Mouse (Mus musculus): ENCODE measurements around the gene Ugt1a1. TPM values are rescaled to one million over a fixed set of nuclear protein-coding genes. Genes with fewer than 3 reads are reported as not detected.

Ugt1a1 gene
- total and polyA plus RNA-seq, 2 experiments from 2014 or later, result 0.09 to 0.42 TPM

DNA sequence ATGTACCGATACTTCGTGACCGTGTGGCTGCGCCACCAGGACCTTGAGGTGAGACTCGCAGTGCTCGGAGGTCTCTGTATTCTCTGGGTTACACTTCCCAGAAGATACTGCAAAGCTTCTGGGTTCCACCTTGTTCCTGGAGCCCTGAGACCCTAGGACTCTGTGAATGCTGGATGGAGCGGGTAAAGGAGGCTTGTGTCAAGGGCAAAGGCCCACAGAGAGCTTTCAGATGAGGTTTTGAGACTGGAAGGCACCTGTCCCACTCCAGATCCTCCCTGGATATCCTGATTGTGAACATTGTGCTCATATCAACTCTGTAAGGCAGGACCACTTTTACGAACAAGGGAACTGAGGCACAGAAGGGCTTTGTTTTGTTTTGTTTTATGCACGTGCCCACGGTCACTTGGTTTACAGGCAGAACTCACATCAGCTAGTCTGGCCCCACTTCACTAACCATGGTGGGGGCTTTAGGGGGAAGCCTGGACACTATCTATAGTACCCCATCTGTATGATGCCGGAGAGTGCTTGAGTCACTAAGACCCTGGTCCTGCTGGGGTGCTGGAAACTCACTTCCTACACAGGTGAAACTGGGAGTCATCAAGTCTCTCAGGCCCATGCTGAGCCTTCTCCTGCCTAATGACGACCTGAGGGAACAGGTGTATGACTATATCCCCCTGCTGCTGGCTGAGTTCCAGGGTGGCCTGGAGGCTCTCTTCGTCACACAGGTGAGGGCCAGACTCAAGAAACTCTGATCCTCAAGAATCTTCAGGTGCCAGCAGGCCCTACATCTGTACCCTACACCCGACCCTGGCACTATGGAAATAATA, 21.9 kb downstream of the Ugt1a1 start:
- no peak for TF ChIP-seq CTCF (IDR thresholded peaks at IDR 0.05; ENCODE audit: low read depth)
- Histone ChIP-seq H3K27ac (no peak overlapping the region), H3K9me3 (ENCODE audit: low read length) (peaks cover 97% of the 10 kb centered on the region), H3K27me3 (ENCODE audit: insufficient read depth, low read length) (no peaks in the 10 kb centered on the region), H3K4me2 (ENCODE audit: low read depth, low read length) (no peak overlapping the region), H3K9ac (replicated peaks; ENCODE audit: low read length) (no peak overlapping the region), H3K4me1 (ENCODE audit: insufficient read depth, low read length) (no peaks in the 10 kb centered on the region), H3K36me3 (ENCODE audit: insufficient read depth, low read length) (no peaks in the 10 kb centered on the region), H3K4me3 (ENCODE audit: low read length) (no peak overlapping the region)
- 72% methylated on average over 14 of the region's 14 CpGs for WGBS
- ATAC-seq (no peak), DNase-seq (ENCODE audit: low spot score) (no peak)

DNA sequence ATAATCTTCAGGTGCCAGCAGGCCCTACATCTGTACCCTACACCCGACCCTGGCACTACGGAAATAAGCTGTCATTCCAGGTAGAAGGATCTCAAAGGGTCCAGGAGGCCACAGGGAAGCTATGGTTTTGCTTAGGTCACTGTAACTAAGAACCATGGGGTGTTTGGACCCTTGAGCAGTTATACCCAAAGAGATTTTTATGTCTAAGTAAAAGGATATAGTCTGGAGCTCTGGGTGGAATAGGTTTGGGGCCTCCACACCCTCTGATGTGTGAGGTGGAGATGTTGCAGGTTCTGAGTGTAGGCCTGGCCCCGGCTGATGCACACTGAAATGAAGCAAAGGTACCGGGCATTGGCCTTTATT, 22.5 kb downstream of the Ugt1a1 start:
- Histone ChIP-seq H3K4me3 (ENCODE audit: low read length) (no peak overlapping the region), H3K27ac (no peak overlapping the region), H3K4me2 (ENCODE audit: low read depth, low read length) (no peak overlapping the region), H3K36me3 (ENCODE audit: insufficient read depth, low read length) (no peaks in the 10 kb centered on the region), H3K27me3 (ENCODE audit: insufficient read depth, low read length) (no peaks in the 10 kb centered on the region), H3K9me3 (ENCODE audit: low read length) (peaks cover 97% of the 10 kb centered on the region), H3K9ac (replicated peaks; ENCODE audit: low read length) (no peak overlapping the region), H3K4me1 (ENCODE audit: insufficient read depth, low read length) (no peaks in the 10 kb centered on the region)
- ATAC-seq (no peak), DNase-seq (ENCODE audit: low spot score) (no peak)
- TF ChIP-seq CTCF (IDR thresholded peaks at IDR 0.05; ENCODE audit: low read depth), result no peak
- 64% methylated on average over 4 of the region's 4 CpGs for WGBS

GRCm38 (mm10) chr1:88234646-88235045, 22.9 kb downstream of the Ugt1a1 start:
- no peak overlapping the region for H3K4me2 ChIP-seq (ENCODE audit: low read depth, low read length)
- DNase-seq (ENCODE audit: low spot score), result no peak
- ATAC-seq, result no peak
- no peaks in the 10 kb centered on the region for H3K27me3 ChIP-seq (ENCODE audit: insufficient read depth, low read length)
- no peaks in the 10 kb centered on the region for H3K36me3 ChIP-seq (ENCODE audit: insufficient read depth, low read length)
- H3K4me1 ChIP-seq (ENCODE audit: insufficient read depth, low read length), result no peaks in the 10 kb centered on the region
- WGBS, result 43% methylated on average over 5 of the region's 5 CpGs
- H3K27ac ChIP-seq, result no peak overlapping the region
- TF ChIP-seq CTCF (IDR thresholded peaks at IDR 0.05; ENCODE audit: low read depth), result no peak
- no peak overlapping the region for H3K4me3 ChIP-seq (ENCODE audit: low read length)
- peaks cover 97% of the 10 kb centered on the region for H3K9me3 ChIP-seq (ENCODE audit: low read length)
- H3K9ac ChIP-seq (replicated peaks; ENCODE audit: low read length), result no peak overlapping the region

DNA sequence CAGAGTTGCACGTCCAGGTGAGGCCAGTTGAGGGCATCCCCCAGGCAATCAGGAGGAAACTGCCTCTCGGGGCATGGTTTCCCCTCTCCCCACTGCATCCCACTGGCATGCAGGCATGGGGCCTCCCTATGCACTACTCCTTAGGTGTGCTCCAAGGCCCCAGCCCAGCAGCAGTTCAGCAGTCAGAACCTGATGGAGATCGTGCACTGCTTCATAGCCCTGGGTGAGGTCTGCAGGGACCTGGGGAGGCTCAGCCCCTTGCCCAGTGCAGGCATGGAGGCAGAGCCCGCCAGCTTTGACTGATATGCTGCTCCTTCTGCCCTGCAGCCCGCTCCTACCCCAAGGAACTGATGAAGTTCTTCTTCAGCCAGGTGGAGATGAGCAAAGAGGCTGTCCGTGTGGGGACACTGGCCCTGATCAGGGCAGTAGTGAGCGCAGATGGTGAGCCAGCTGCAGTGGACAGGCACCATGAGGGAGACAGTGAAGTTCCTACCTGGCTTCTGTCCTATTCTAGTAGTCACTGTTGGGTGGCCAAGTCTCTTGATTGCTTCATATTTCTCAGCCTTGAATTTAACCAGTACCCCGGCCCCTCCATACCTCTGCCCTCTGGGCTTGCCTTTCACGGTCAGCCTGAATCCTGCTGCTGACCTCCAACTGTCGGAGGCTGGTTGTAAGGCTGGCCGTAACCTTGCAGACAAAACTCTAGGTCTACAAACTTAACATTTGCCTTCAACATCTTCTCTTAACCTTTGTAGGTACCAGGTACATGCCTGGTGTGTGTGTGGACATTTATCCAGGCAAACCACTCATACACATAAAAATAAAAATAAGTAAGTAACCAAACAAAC, 23.5 kb downstream of the Ugt1a1 start:
- Histone ChIP-seq H3K9ac (replicated peaks; ENCODE audit: low read length) (no peak overlapping the region), H3K9me3 (ENCODE audit: low read length) (peaks cover 97% of the 10 kb centered on the region), H3K4me2 (ENCODE audit: low read depth, low read length) (no peak overlapping the region), H3K4me3 (ENCODE audit: low read length) (no peak overlapping the region), H3K4me1 (ENCODE audit: insufficient read depth, low read length) (no peaks in the 10 kb centered on the region), H3K36me3 (ENCODE audit: insufficient read depth, low read length) (no peaks in the 10 kb centered on the region), H3K27ac (no peak overlapping the region), H3K27me3 (ENCODE audit: insufficient read depth, low read length) (no peaks in the 10 kb centered on the region)
- WGBS, result 65% methylated on average over 11 of the region's 11 CpGs
- DNase-seq (ENCODE audit: low spot score) (no peak), ATAC-seq (no peak)
- no peak for TF ChIP-seq CTCF (IDR thresholded peaks at IDR 0.05; ENCODE audit: low read depth)

GRCm38 (mm10) chr1:88235894-88236415, 24.2 kb downstream of the Ugt1a1 start:
- Histone ChIP-seq H3K9ac (replicated peaks; ENCODE audit: low read length) (no peak overlapping the region), H3K9me3 (ENCODE audit: low read length) (peaks cover 97% of the 10 kb centered on the region), H3K4me1 (ENCODE audit: insufficient read depth, low read length) (no peaks in the 10 kb centered on the region), H3K27ac (no peak overlapping the region), H3K36me3 (ENCODE audit: insufficient read depth, low read length) (no peaks in the 10 kb centered on the region), H3K4me3 (ENCODE audit: low read length) (no peak overlapping the region), H3K27me3 (ENCODE audit: insufficient read depth, low read length) (no peaks in the 10 kb centered on the region), H3K4me2 (ENCODE audit: low read depth, low read length) (no peak overlapping the region)
- ATAC-seq (no peak), DNase-seq (ENCODE audit: low spot score) (no peak)
- no peak for TF ChIP-seq CTCF (IDR thresholded peaks at IDR 0.05; ENCODE audit: low read depth)
- WGBS, result 62% methylated on average over 4 of the region's 4 CpGs

- H3K4me3 ChIP-seq (ENCODE audit: low read length), result no peak overlapping the region
- peaks cover 97% of the 10 kb centered on the region for H3K9me3 ChIP-seq (ENCODE audit: low read length)
- H3K27me3 ChIP-seq (ENCODE audit: insufficient read depth, low read length), result no peaks in the 10 kb centered on the region
- no peak for ATAC-seq
- H3K9ac ChIP-seq (replicated peaks; ENCODE audit: low read length), result no peak overlapping the region
- no peak for DNase-seq (ENCODE audit: low spot score)
- 79% methylated on average over 5 of the region's 5 CpGs for WGBS
- no peaks in the 10 kb centered on the region for H3K36me3 ChIP-seq (ENCODE audit: insufficient read depth, low read length)
- no peak overlapping the region for H3K27ac ChIP-seq
- H3K4me2 ChIP-seq (ENCODE audit: low read depth, low read length), result no peak overlapping the region
- no peak for TF ChIP-seq CTCF (IDR thresholded peaks at IDR 0.05; ENCODE audit: low read depth)
- no peaks in the 10 kb centered on the region for H3K4me1 ChIP-seq (ENCODE audit: insufficient read depth, low read length)
Observed at GRCm38 (mm10) chr1:88237311-88237710, 25.6 kb downstream of the Ugt1a1 start.

Data from hindbrain, postnatal 0 days (tissue).